Mouse (Mus musculus) left cerebral cortex, postnatal 10 days (tissue): Measurements from ENCODE around the gene Shisal2a. TPM values are rescaled to one million over a fixed set of nuclear protein-coding genes. Genes with fewer than 3 reads are reported as not detected.

Experiments
- DNase-seq, 2 experiments: peaks; one replicate each; pipeline ENCODE4 v3.0.0; 2021 to 2022; ENCODE audit warnings: low spot score in 2 of 2, mixed read lengths in 1 of 2; ENCODE audit errors: extremely low spot score in 1 of 2
- intact Hi-C: fragments of 180-260 bp; cut with DNase I; formaldehyde crosslinking; loops from one replicate; pipeline ENCODE4 v1.15.1; 2025
- total RNA-seq, 2 experiments: library from RNA; stranded (reverse); gene quantifications; 2 replicates each; pipeline ENCODE4 v1.2.3; 2021

Gene Shisal2a
- total RNA-seq, 2 experiments from 2014 or later = not detected

DNA sequence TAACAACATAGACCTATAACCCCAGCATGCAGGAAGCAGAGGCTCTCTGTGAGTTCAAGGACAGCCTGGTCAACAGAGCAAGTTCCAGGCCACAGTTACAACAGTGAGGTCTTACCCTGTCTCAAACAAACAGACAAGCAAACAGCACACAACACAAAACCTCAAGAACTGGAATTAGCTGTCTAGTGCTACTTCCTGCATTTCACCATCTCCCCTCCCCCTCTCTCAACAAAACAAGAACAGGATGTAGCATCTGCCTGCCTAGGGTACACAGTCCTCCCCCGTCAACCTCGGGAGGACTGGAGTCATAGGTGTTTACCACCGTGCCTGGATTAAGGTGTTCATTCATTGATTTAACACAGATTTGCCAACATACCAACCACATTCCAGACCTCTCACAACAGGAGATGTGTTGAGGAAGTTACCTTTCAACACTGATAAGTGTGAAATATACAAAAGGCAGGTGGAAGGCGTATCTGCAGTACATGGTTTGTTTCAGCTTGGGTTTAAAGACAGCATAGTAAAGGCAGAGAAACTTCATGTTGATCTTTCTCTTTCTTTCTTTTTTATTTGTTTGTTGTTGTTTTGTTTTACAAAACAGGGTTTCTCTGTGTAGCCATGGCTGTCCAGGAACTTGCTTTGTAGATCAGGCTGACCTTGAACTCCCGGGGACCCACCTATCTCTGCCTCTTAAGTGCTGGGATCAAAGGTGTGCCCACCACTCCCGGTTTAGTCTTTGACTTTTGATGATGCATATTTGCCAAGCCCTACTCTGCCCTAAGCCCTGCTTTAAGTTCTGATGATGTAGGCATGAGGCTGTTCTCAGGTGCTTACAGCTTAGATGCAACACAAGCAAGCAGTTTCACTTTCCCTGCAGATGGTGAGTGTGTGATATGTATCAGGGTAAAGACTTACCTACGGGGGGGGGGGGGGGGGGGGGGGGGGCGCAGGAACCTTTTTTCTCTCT is 64.2 kb downstream of the Shisal2a start:
- DNase-seq = no peak
- intact Hi-C loops = no loop called here

Other genes starting within 250 kb of the Shisal2a start
- 10 to 100 TPM; 73.0 to 79.6 TPM for gene Scp2, start 238.4 kb downstream of the Shisal2a start, total RNA-seq
- gene Echdc2, start 217.9 kb downstream of the Shisal2a start, total RNA-seq = 10 to 100 TPM in 1 of 2 experiments, 1 to 10 TPM in 1; 9.4 to 11.0 TPM
- under 1 TPM; 0.14 to 0.19 TPM for gene Zyg11a, start 165.3 kb downstream of the Shisal2a start, total RNA-seq
- 100 to 1,000 TPM; 151 to 166 TPM for gene Zyg11b, start 82.3 kb downstream of the Shisal2a start, total RNA-seq
- gene Coa7, start 55.2 kb downstream of the Shisal2a start, total RNA-seq = 10 to 100 TPM; 36.8 to 39.7 TPM
- 10 to 100 TPM in 1 of 2 experiments, 1 to 10 TPM in 1; 9.9 to 14.9 TPM for gene Gpx7, start 23.6 kb upstream of the Shisal2a start, total RNA-seq
- 10 to 100 TPM; 41.5 to 42.0 TPM for gene Tut4, start 76.1 kb upstream of the Shisal2a start, total RNA-seq
- 10 to 100 TPM; 42.7 to 43.5 TPM for gene Prpf38a, start 196.0 kb upstream of the Shisal2a start, total RNA-seq
- gene Orc1, start 196.1 kb upstream of the Shisal2a start, total RNA-seq = under 1 TPM; 0.32 to 0.99 TPM
- gene Cc2d1b, start 236.6 kb upstream of the Shisal2a start, total RNA-seq = 10 to 100 TPM; 31.7 to 35.9 TPM